Mouse (Mus musculus) heart, embryonic 11.5 days (tissue): ENCODE results near the gene Cyp4f16. TPM values are rescaled to one million over a fixed set of nuclear protein-coding genes. Genes with fewer than 3 reads are reported as not detected.
A peak's percentile ranks its signal among the peaks of the same experiment; 100 is the strongest.
"Not testable (repeated sequence)": the region's sequence is repeated elsewhere in the genome, so short reads cannot be mapped to it uniquely, and the experiment has no call there.

Experiments used
- ATAC-seq: fragments of 200-750 bp; cut with Nextera tagmentation; replicated peaks from 2 replicates; pipeline ENCODE4 v1.8.0; 2017; ENCODE audit warnings: moderate library complexity; ENCODE audit not compliant: insufficient number of reproducible peaks, low FRiP score, low TSS enrichment
- H3K27ac ChIP-seq: fragments of 300-500 bp; sonication (generic); 2 replicates; pipeline ENCODE4 v1.5.1; 2014; ENCODE audit warnings: mild to moderate bottlenecking, low read depth, low read length
- H3K27me3 ChIP-seq: fragments of 300-500 bp; sonication (generic); 2 replicates; pipeline ENCODE4 v1.6.1; 2014; ENCODE audit warnings: mild to moderate bottlenecking, low read length, mixed read lengths; ENCODE audit not compliant: control insufficient read depth, insufficient read depth
- H3K36me3 ChIP-seq: fragments of 300-500 bp; sonication (generic); 2 replicates; pipeline ENCODE4 v1.6.1; 2014; ENCODE audit warnings: mild to moderate bottlenecking, low read length, moderate library complexity, mixed read lengths; ENCODE audit not compliant: control insufficient read depth, insufficient read depth
- H3K4me1 ChIP-seq: fragments of 300-500 bp; sonication (generic); 2 replicates; pipeline ENCODE4 v1.6.1; 2014; ENCODE audit warnings: low read length; ENCODE audit not compliant: control insufficient read depth, insufficient read depth
- H3K4me2 ChIP-seq: fragments of 300-500 bp; sonication (generic); 2 replicates; pipeline ENCODE4 v1.6.1; 2014; ENCODE audit warnings: mild to moderate bottlenecking, moderate library complexity
- H3K4me3 ChIP-seq: fragments of 300-500 bp; sonication (generic); 2 replicates; pipeline ENCODE4 v1.5.1; 2014; ENCODE audit warnings: low read depth, low read length
- H3K9ac ChIP-seq: fragments of 300-500 bp; sonication (generic); 2 replicates; pipeline ENCODE4 v1.6.1; 2014; ENCODE audit warnings: mild to moderate bottlenecking, low read depth, low read length, moderate library complexity
- H3K9me3 ChIP-seq: fragments of 300-500 bp; sonication (generic); replicated peaks from 2 replicates; pipeline ENCODE4 v1.6.1; 2016; ENCODE audit warnings: low read length; ENCODE audit not compliant: control insufficient read depth
- WGBS: fragments of 180-500 bp; shearing (Covaris S2); extraction: QIAGEN DNeasy Blood & Tissue Kit; methylation state at CpG from one replicate; pipeline ENCODE4 v1.1.7; 2014; ENCODE audit not compliant: insufficient replicate concordance; 5-methylcytosine and 5-hydroxymethylcytosine counted together
- polyA plus RNA-seq: library from polyadenylated mRNA; unstranded; fragments of >200 nt; fragmentation: Nextera tagmentation; extraction: Ambion mirVana; gene quantifications from 2 replicates; pipeline ENCODE4 v1.2.1, GENCODE M21; 2014

Gene Cyp4f16
- polyA plus RNA-seq, 1 experiment from 2014 or later = 12.6 TPM

DNA sequence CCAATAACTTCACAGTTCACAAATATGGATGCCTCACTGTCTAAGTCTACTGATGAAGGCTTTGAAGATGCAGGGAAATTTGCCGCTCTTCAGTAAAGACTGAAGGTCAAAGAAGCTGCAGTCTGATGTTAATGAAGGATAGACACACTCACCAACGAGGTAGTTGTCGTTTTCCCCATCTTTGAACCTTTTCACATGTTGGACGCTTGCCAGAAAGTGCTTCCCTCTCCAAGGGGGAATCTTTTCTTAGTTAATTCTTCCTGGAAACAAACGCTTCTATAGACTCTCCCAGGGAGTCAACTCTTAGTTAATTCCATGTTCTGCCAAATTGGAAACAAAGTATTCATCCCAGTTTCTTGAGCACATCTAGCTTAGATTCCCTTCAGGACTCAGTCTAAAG is 20.2 kb upstream of the Cyp4f16 start:
- no peaks in the 10 kb centered on the region for H3K9me3 ChIP-seq
- 73% methylated on average over 5 of the region's 5 CpGs for WGBS
- no peaks in the 10 kb centered on the region for H3K27me3 ChIP-seq
- H3K9ac ChIP-seq = no peak overlapping the region
- no peak overlapping the region for H3K4me3 ChIP-seq
- H3K4me2 ChIP-seq = no peak overlapping the region
- H3K27ac ChIP-seq = no peak overlapping the region
- H3K36me3 ChIP-seq = no peaks in the 10 kb centered on the region
- no peaks in the 10 kb centered on the region for H3K4me1 ChIP-seq
- ATAC-seq = no peak

DNA sequence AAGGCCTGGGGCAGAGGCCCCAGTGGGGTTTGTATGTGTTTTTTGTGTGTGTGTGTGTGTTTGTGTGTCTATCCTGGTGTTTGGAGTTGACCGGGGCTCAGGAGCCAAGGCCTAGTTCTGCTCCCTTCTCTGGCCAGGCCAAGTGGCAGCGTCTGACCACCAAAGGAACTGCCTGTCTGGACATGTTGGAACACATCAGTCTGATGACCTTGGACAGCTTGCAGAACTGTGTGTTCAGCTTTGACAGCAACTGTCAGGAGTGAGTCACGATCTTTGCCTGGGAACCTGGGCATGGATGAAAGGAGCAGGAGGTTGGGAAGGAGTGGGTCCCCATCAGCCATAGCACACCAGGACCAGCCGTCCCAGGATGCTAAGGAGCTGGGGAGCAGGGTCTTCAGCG is 14.4 kb upstream of the Cyp4f16 start:
- Histone ChIP-seq H3K27ac (no peak overlapping the region), H3K4me2 (no peak overlapping the region), H3K4me3 (no peak overlapping the region), H3K36me3 (no peaks in the 10 kb centered on the region), H3K27me3 (no peaks in the 10 kb centered on the region), H3K4me1 (no peaks in the 10 kb centered on the region), H3K9ac (no peak overlapping the region), H3K9me3 (no peaks in the 10 kb centered on the region)
- ATAC-seq = no peak
- WGBS = 82% methylated on average over 5 of the region's 5 CpGs

DNA sequence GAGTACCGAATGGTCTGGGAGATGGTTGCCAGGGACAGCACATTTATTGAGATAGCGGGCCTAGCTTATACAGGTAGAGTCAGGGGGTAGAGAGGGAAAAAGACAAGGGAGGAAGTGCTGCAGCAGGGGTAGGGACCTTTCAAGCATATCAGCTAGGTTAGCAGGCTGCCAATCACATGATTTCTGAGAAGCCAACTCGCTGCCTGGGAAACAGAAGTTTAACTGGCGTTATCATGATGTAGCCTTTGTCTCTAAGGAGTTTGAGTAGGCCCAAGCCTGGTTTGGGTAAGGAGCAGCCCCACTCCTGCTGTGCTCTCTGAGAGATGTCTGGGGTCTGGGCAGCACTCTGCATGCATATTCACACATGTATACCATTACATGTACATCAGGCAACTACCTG is 14.0 kb upstream of the Cyp4f16 start:
- Histone ChIP-seq H3K9me3 (no peaks in the 10 kb centered on the region), H3K27ac (no peak overlapping the region), H3K9ac (no peak overlapping the region), H3K4me2 (no peak overlapping the region), H3K27me3 (no peaks in the 10 kb centered on the region), H3K36me3 (no peaks in the 10 kb centered on the region), H3K4me1 (no peaks in the 10 kb centered on the region), H3K4me3 (no peak overlapping the region)
- ATAC-seq = no peak
- WGBS = 85% methylated on average over 4 of the region's 4 CpGs

DNA sequence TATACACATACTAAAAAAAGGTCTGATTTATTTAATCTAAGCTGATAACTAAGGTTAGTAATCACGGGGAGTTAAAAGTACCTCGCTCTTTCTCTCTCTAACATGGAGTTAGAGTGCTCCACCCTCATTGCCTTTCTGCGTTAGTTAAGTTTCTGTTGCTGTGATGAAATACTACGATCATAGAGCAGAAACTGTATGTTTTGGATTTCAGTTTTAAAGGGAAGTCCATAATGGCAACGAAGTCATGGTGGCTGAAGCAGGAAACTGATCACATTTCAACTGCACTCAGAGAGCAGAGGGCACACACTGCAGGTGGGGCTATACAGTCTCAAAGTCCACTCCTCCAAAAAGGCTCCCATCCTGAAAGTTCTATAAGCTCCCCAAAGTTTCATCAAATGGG is 13.5 kb upstream of the Cyp4f16 start:
- H3K4me1 ChIP-seq = no peaks in the 10 kb centered on the region
- no peak overlapping the region for H3K9ac ChIP-seq
- H3K4me2 ChIP-seq = no peak overlapping the region
- no peak overlapping the region for H3K4me3 ChIP-seq
- H3K27ac ChIP-seq = no peak overlapping the region
- no peak for ATAC-seq
- H3K36me3 ChIP-seq = no peaks in the 10 kb centered on the region
- no peaks in the 10 kb centered on the region for H3K9me3 ChIP-seq
- WGBS = 83% methylated on average over 5 of the region's 5 CpGs
- no peaks in the 10 kb centered on the region for H3K27me3 ChIP-seq

DNA sequence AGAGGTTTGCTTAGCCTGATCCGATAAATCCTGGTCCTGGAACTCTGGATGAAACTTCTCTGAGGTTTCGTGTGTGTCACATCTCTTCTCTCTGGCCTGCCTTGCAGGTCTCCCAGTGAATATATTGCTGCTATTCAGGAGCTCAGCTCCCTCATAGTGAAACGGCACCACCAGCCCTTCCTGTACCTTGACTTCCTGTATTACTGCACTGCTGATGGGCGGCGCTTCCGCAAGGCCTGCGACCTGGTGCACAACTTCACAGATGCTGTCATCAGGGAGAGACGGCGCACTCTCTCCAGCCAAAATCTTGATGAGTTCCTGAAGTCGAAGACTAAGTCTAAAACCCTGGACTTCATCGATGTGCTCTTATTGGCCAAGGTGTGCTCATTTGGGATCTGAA is 12.5 kb upstream of the Cyp4f16 start:
- H3K36me3 ChIP-seq = no peaks in the 10 kb centered on the region
- H3K9ac ChIP-seq = no peak overlapping the region
- H3K27ac ChIP-seq = no peak overlapping the region
- no peak overlapping the region for H3K4me2 ChIP-seq
- 85% methylated on average over 11 of the region's 11 CpGs for WGBS
- H3K4me3 ChIP-seq = no peak overlapping the region
- no peaks in the 10 kb centered on the region for H3K9me3 ChIP-seq
- H3K4me1 ChIP-seq = no peaks in the 10 kb centered on the region
- ATAC-seq = no peak
- H3K27me3 ChIP-seq = no peaks in the 10 kb centered on the region

DNA sequence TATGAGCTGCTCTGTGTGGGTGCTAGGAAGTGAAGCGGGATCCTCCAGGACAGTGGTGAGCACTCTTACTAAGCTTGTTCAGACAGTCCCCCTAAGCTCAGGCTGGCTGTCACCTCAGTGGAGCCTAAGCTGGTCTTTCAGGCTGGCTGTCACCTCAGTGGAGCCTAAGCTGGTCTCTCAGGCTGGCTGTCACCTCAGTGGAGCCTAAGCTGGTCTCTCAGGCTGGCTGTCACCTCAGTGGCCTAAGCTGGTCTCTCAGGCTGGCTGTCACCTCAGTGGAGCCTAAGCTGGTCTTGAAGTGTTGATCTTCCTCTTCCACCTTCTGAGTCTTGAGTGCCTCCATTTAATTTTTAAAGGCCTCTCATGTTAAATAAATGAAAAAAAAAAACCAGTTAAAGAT is 10.0 kb upstream of the Cyp4f16 start:
- H3K27ac ChIP-seq, H3K4me2 ChIP-seq, H3K9me3 ChIP-seq, ATAC-seq, H3K4me3 ChIP-seq, H3K9ac ChIP-seq, H3K36me3 ChIP-seq, H3K27me3 ChIP-seq, H3K4me1 ChIP-seq: not testable (repeated sequence)
- 85% methylated on average over 1 of the region's 1 CpGs for WGBS

DNA sequence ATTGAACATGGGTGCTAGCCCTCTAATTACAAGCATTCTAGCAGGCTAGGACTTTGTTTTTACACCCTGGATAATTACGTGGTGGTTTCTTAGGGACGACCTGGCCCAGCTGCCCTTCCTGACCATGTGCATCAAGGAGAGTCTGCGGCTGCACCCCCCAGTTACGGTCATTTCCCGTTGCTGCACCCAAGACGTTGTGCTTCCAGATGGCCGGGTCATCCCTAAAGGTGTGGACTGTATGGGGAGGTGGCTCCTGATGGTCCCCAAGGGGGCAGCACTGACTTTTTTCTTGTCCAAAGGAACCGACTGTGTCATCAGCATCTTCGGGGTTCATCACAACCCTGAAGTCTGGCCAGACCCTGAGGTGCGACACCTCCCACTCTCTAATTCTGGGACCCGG is 8.6 kb upstream of the Cyp4f16 start:
- no peaks in the 10 kb centered on the region for H3K27me3 ChIP-seq
- H3K9me3 ChIP-seq = no peaks in the 10 kb centered on the region
- H3K4me3 ChIP-seq = no peak overlapping the region
- no peaks in the 10 kb centered on the region for H3K4me1 ChIP-seq
- H3K4me2 ChIP-seq = no peak overlapping the region; the same call in 1 of the 2 replicates
- H3K27ac ChIP-seq = no peak overlapping the region
- no peak for ATAC-seq
- WGBS = 81% methylated on average over 11 of the region's 11 CpGs
- H3K36me3 ChIP-seq = no peaks in the 10 kb centered on the region
- H3K9ac ChIP-seq = no peak overlapping the region

DNA sequence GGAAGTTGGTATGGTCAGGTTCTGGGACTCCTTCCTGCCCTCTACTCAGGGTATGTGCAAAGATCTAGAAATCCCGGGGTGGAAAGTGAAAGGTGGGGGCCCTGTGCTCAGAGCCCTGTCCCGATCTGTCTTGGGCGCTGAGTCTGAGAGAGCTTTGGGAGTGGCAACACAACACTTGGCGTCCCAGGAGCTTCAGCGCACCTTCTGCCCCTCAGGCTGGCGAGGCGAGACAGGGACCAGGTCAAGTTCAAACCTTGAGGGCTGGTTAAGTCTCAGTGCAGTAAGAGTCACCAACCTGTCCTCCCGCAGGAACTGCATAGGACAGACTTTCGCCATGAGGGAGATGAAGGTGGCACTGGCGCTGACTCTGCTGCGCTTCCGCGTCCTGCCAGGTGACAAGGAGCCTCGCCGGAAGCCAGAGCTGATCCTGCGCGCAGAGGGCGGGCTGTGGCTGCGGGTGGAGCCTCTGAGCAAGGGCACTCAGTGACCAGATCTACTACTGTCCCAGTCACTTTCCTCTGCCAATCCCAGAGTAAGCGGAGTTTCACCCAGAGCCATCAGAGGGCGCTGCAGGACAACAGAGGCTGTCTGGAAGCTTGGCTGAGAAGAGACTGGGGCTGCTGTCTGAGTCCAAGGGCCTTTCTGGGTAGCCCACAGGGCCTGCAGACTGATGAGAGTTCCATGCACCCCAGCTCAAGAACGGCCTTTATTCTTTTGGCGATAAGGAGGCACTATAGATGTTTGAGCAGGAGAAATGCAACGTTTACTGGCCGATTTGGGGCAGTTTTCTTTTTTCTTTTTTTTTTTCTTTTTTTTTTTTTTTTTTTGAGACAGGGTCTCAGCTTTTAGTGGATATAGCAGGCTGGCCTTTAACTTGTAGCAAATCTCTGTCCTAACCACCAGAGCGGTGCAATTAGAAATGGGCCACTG is 7.7 kb upstream of the Cyp4f16 start:
- 12% methylated on average over 26 of the region's 26 CpGs for WGBS
- peak overlapping the region; percentile 56 for H3K9ac ChIP-seq
- H3K9me3 ChIP-seq = no peaks in the 10 kb centered on the region
- no peaks in the 10 kb centered on the region for H3K4me1 ChIP-seq
- H3K36me3 ChIP-seq = no peaks in the 10 kb centered on the region
- peak overlapping the region; percentile 42 for H3K4me3 ChIP-seq
- H3K27ac ChIP-seq = no peak overlapping the region
- H3K4me2 ChIP-seq = peak overlapping the region; percentile 67
- ATAC-seq = peak; percentile 82
- no peaks in the 10 kb centered on the region for H3K27me3 ChIP-seq

DNA sequence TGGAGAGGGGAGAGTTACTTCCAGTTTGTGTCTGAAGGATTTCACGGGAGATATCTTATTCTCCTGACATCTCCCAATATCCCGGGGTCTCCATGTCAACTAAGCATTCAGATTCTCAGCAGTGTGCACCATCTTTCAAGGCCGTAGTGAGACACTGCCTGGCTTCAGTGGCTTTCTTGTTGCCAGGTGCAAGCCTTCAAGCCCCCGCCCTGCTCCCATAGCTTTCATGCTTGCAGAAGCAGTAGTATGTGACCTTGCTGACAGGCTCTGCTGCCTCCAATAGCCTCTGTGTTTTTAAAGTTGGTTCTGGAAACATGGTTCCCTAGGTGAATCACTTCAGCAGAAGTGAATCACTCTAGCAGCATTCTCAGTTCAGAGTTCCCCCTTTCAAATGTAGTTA is 4.0 kb upstream of the Cyp4f16 start:
- not testable (repeated sequence) for H3K27ac ChIP-seq, H3K36me3 ChIP-seq, H3K9ac ChIP-seq, H3K27me3 ChIP-seq, ATAC-seq, H3K9me3 ChIP-seq, H3K4me3 ChIP-seq, H3K4me1 ChIP-seq, H3K4me2 ChIP-seq
- 69% methylated on average over 4 of the region's 4 CpGs for WGBS
